Mouse (Mus musculus) testis, adult 2 months (tissue): ENCODE measurements at regions not wholly inside any gene's neighbourhood (a gene's known extent, or its start where the extent isn't known, plus 50 kb on each side); places are given as distances from the start of the nearest gene placed in this dataset.

ENCODE experiments used
- H3K27ac ChIP-seq: fragments of 200-500 bp; 2 replicates; pipeline ENCODE4 v1.5.1; 2012; ENCODE audit warnings: low read depth, low read length; ENCODE audit not compliant: control insufficient read depth, insufficient read depth
- H3K27me3 ChIP-seq: fragments of 200-500 bp; 2 replicates; pipeline ENCODE4 v1.6.1; 2012; ENCODE audit warnings: mild to moderate bottlenecking, low read length, moderate library complexity; ENCODE audit not compliant: control insufficient read depth, insufficient read depth
- H3K36me3 ChIP-seq: fragments of 200-500 bp; 2 replicates; pipeline ENCODE4 v1.6.1; 2012; ENCODE audit warnings: mild to moderate bottlenecking, low read length; ENCODE audit not compliant: control insufficient read depth, insufficient read depth
- H3K4me1 ChIP-seq: fragments of 200-500 bp; 2 replicates; pipeline ENCODE4 v1.6.1; 2012; ENCODE audit warnings: low read length; ENCODE audit not compliant: control insufficient read depth, insufficient read depth
- H3K4me3 ChIP-seq: fragments of 200-500 bp; 2 replicates; pipeline ENCODE4 v1.5.1; 2012; ENCODE audit warnings: low read depth, mild to moderate bottlenecking, low read length, moderate library complexity, mixed read lengths; ENCODE audit not compliant: control insufficient read depth
- CTCF ChIP-seq: fragments of 200-500 bp; IDR thresholded peaks from 2 replicates; pipeline ENCODE4 v1.5.1; 2012; ENCODE audit warnings: low read depth, mild to moderate bottlenecking, inconsistent platforms, low read length, moderate library complexity; ENCODE audit not compliant: control insufficient read depth, insufficient read depth, insufficient replicate concordance
- POLR2A ChIP-seq: fragments of 200-500 bp; IDR thresholded peaks from 2 replicates; pipeline ENCODE4 v1.6.1; 2012; ENCODE audit warnings: low read depth, mild to moderate bottlenecking, inconsistent platforms, low read length, moderate library complexity; ENCODE audit not compliant: control insufficient read depth

DNA sequence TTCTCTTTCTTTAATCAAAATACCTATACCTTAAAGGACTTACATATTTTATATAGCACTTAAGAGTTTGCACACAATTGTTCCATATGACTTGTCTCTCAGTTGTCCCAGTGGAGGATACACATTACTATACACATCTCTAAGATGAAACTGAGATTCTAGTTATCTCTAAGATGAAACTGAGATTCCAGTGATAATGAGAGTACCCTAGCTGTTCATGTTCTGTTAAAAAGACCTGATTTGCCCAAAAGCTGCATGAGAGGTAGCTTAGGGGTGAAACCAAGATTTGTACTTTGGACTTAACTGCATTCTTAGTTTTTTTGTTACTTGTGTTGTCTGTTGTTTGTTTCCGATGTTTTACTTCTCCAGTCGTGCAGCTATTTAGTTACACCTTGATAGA lies 320.3 kb upstream of the Ldb2 start:
- Histone ChIP-seq H3K4me1 (no peaks in the 10 kb centered on the region), H3K27ac (no peak overlapping the region), H3K36me3 (no peaks in the 10 kb centered on the region), H3K27me3 (no peaks in the 10 kb centered on the region), H3K4me3 (no peak overlapping the region)
- TF ChIP-seq CTCF (no peak), POLR2A (no peak)

DNA sequence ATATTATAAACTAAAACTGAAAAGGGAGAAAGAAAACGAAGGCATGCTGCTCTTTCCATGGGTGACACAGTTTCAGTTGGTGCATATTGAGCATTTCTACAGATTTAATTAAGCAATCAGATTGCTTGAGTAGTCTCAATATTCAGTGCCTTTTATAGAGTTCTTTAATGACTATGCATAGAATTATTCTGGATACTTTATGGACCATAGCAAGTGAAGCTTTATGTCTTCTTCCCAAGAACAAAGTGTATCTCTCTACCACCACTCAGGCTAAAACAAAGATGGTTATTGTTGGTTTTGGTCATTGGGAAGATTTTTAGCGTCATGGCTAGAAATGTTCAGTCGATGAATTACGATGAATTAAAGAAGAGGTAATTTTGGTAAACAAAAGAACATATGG lies 311.8 kb upstream of the Ldb2 start:
- no peaks in the 10 kb centered on the region for H3K36me3 ChIP-seq

DNA sequence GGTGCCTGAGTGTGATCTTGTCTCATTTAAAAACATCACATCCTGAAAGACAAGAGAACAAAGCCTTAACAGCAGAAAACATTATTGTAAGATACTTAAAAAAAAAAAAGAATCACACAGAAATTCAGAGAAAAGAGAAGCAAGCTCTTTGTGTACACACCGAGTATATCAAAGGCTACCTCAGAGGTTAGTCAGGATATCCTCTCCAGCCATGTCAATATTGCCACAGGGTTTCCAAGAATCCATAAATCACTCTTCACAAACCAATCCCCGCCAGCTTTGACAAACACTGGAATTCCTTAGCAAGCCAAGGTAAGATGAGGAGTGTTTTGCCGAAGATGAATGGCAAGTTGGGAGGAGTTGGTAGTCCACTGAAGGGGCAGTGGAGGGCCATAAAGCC lies 311.3 kb upstream of the Ldb2 start:
- Histone ChIP-seq H3K4me3 (no peak overlapping the region), H3K27ac (no peak overlapping the region), H3K4me1 (no peaks in the 10 kb centered on the region), H3K27me3 (no peaks in the 10 kb centered on the region), H3K36me3 (no peaks in the 10 kb centered on the region)
- TF ChIP-seq POLR2A = no peak
- TF ChIP-seq CTCF = no peak

More for the DNA sequence above, 311.8 kb upstream of the Ldb2 start:
- TF ChIP-seq CTCF = no peak
- no peak for TF ChIP-seq POLR2A
- Histone ChIP-seq H3K27me3 (no peaks in the 10 kb centered on the region), H3K4me3 (no peak overlapping the region), H3K27ac (no peak overlapping the region), H3K4me1 (no peaks in the 10 kb centered on the region)

DNA sequence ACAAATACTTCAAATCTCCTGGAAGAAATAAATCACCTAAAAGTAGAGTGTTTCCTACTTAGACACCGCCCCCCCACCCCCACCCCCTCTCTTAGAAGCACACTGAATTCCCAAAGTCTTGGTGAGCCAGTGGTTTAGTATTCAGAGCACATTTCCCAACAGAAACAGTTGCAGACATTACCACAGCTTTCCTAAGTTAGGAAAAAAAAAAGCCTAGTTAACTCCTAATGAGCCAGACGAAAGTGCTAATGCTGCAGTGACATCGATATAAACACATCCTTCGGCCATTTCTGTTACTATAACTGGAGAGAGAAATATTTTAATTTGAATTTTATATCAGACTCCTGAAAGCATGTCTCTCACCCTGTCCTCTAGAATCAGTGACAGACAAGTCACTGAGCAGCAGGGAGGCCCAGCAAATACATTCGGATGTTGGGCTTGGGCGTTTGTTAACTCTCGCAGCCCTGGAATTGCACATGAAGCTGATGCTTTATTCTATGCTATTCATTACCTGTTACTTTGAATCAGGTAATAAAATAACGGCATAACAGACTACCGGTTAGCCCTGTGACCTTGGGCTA lies 305.8 kb upstream of the Ldb2 start:
- Histone ChIP-seq H3K4me1 (no peaks in the 10 kb centered on the region), H3K4me3 (no peak overlapping the region), H3K27me3 (no peaks in the 10 kb centered on the region), H3K36me3 (no peaks in the 10 kb centered on the region), H3K27ac (no peak overlapping the region)
- TF ChIP-seq POLR2A (no peak), CTCF (no peak)

DNA sequence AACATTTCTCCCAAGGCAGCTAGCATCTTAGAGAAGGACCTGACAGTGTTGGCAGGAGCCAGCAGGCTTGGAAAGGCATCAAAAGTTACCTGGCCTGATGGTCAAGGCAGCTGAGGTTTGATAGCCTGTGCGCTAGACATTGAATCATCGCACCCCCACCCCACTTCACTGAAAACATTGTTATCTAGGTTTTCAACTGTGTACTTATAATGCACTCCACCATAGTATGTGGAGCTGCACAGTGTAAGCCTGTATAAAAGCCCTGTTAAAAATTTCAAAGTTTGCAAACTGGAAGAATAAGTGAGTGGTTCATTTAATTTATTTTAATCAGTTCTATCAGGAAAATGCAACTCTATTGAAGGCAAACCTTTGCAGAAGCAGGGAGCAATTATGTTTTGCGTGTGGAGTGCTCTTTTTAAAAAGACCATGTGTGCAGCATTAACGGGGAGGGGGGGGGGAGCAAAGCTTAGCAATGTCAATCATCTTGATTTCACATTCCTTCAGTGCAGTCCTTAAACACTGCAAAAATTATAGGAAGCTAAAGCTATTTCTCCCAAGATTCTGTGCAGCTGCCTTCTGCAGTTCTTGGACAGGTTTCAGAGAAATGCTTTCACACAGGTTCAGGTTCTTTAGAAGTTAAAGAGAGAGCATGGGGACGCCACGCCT lies 304.4 kb upstream of the Ldb2 start:
- no peaks in the 10 kb centered on the region for H3K36me3 ChIP-seq

DNA sequence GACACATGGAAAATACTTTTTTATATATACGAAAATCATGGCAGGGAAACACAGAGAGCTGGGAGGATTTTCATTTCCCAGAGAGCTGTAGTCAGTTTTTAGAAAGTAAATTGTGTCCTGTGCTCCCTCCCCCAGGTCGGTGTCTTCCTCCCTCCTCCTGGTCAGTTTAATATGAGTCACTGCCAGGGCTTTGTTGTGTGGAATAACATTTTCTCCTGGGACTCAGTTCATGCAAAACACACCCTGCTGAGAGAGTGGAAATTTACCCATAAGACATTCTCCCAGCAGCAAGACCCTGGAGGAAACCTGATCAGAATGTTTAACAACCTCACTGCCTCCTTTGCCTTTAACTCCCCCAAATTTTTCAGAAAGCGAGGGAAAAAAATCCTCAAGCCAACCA lies 303.2 kb upstream of the Ldb2 start:
- Histone ChIP-seq H3K27me3 (no peaks in the 10 kb centered on the region), H3K36me3 (no peaks in the 10 kb centered on the region), H3K4me3 (no peak overlapping the region), H3K4me1 (no peaks in the 10 kb centered on the region), H3K27ac (no peak overlapping the region)
- TF ChIP-seq POLR2A (no peak), CTCF (no peak)

More for the DNA sequence above, 304.4 kb upstream of the Ldb2 start:
- H3K4me1 ChIP-seq = no peaks in the 10 kb centered on the region
- H3K27me3 ChIP-seq = no peaks in the 10 kb centered on the region
- TF ChIP-seq CTCF = no peak
- H3K4me3 ChIP-seq = no peak overlapping the region
- H3K27ac ChIP-seq = no peak overlapping the region

DNA sequence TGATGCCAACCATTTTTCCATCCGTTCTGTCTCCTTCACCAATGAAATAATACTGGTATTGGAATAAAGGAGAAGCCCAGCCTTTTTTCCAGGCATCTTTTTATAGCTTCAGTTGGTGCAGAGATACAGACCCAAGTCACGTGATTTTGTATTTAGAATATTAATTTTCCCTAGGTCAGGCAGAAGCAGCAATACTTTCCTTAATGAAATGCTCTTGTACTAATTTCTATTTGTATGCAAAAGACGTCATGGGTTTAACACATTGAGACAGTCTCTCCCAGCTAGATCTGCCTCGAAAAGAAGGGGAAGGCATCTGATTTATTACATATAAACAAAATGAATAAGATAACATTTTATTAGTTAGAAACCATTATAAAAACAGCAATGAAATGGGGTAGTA lies 302.3 kb upstream of the Ldb2 start:
- TF ChIP-seq POLR2A (no peak), CTCF (no peak)
- no peak overlapping the region for H3K27ac ChIP-seq
- H3K4me3 ChIP-seq = no peak overlapping the region
- H3K36me3 ChIP-seq = no peaks in the 10 kb centered on the region
- no peaks in the 10 kb centered on the region for H3K4me1 ChIP-seq
- no peaks in the 10 kb centered on the region for H3K27me3 ChIP-seq

DNA sequence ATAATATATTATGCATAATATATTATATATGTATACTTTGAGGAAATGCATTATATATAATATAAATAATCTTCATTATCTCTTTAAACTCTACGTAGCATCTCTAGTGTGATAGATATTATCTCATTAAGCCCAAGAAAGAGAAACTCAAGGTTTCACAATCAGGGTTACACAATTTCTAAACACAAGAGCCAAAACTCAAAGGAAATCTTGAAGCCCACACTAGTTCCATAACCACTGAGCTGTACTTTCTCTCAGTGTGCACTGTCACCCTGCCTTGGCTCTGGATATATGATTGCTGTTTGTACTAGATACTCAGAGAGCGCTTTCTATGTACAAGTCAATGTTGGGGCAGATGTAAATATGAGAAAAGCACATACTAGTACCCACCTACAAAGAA lies 299.6 kb upstream of the Ldb2 start:
- Histone ChIP-seq H3K27ac (no peak overlapping the region), H3K4me3 (no peak overlapping the region), H3K27me3 (no peaks in the 10 kb centered on the region), H3K36me3 (no peaks in the 10 kb centered on the region), H3K4me1 (no peaks in the 10 kb centered on the region)
- no peak for TF ChIP-seq POLR2A
